8 mouse cellular contexts compared by ENCODE assay signal in genomic region chr4:147181141-147181685, GRCm38 (mm10). TPM values are rescaled to one million over a fixed set of nuclear protein-coding genes. Genes with fewer than 3 reads are reported as not detected.
DNase-seq lines count a peak whose midpoint lies in the region; ATAC-seq and TF ChIP-seq lines count a peak whose summit lies in the region.
"Not testable (repeated sequence)": the region's sequence is repeated elsewhere in the genome, so short reads cannot be mapped to it uniquely, and the experiment has no call there.

No protein-coding gene starts in this region.

- intact Hi-C loops in gastrocnemius, adult 2 months (cut with DNase I) = not testable (repeated sequence)

- not testable (repeated sequence) for TF ChIP-seq CTCF in gastrocnemius, adult 2 months (IDR thresholded peaks at IDR 0.05)

- not testable (repeated sequence) for H3K36me3 ChIP-seq in embryonic facial prominence, embryonic 15.5 days; heart, embryonic 12.5 days; hindbrain, embryonic 13.5 days; midbrain, embryonic 11.5 days (ENCODE audit: control insufficient read depth, insufficient read depth, low read length); neural tube, embryonic 13.5 days

- 0 out of 2 replicates have a peak, but pooled peaks have one; percentile 18 for ATAC-seq in embryonic facial prominence, embryonic 15.5 days (ENCODE audit: insufficient number of reproducible peaks, low FRiP score, low TSS enrichment, low read depth)
- ATAC-seq in heart, embryonic 12.5 days (ENCODE audit: insufficient number of reproducible peaks, low FRiP score) = 0 out of 2 replicates have a peak, but pooled peaks have one; percentile 26
- ATAC-seq in hindbrain, embryonic 13.5 days (ENCODE audit: low FRiP score) = 0 out of 2 replicates have a peak, but pooled peaks have one; percentile 43
- ATAC-seq in midbrain, embryonic 11.5 days (ENCODE audit: low FRiP score) = peak; percentile 36; the same call in 1 of the 2 replicates
- ATAC-seq in neural tube, embryonic 13.5 days (ENCODE audit: low read depth) = peak; percentile 36; the same call in 1 of the 2 replicates

- H3K4me3 ChIP-seq in embryonic facial prominence, embryonic 15.5 days (replicated peaks); gastrocnemius, adult 2 months; heart, embryonic 12.5 days; hindbrain, embryonic 13.5 days; midbrain, embryonic 11.5 days (ENCODE audit: low read depth, low read length); neural tube, embryonic 13.5 days: not testable (repeated sequence)

- not testable (repeated sequence) for H3K9ac ChIP-seq in embryonic facial prominence, embryonic 15.5 days; heart, embryonic 12.5 days; hindbrain, embryonic 13.5 days; midbrain, embryonic 11.5 days (ENCODE audit: low read length); neural tube, embryonic 13.5 days

- H3K27me3 ChIP-seq in embryonic facial prominence, embryonic 15.5 days; heart, embryonic 12.5 days (replicated peaks); hindbrain, embryonic 13.5 days; midbrain, embryonic 11.5 days (ENCODE audit: control insufficient read depth, insufficient read depth, low read length); neural tube, embryonic 13.5 days: not testable (repeated sequence)

- DNase-seq in gastrocnemius, adult 2 months = peak; percentile 15
- peak; percentile 4 for DNase-seq in kidney, postnatal 10 days
- DNase-seq in midbrain, embryonic 11.5 days (ENCODE audit: low spot score, missing footprints) = not testable (repeated sequence)
- DNase-seq in urinary bladder, adult 2 months (ENCODE audit: low spot score) = peak; percentile 19

- WGBS in embryonic facial prominence, embryonic 15.5 days = 95% methylated on average over 8 of the region's 8 CpGs
- 90% methylated on average over 8 of the region's 8 CpGs for WGBS in heart, embryonic 12.5 days
- WGBS in hindbrain, embryonic 13.5 days = 97% methylated on average over 8 of the region's 8 CpGs
- 95% methylated on average over 7 of the region's 8 CpGs for WGBS in midbrain, embryonic 11.5 days
- 93% methylated on average over 8 of the region's 8 CpGs for WGBS in neural tube, embryonic 13.5 days

- not testable (repeated sequence) for H3K27ac ChIP-seq in embryonic facial prominence, embryonic 15.5 days (replicated peaks); gastrocnemius, adult 2 months; heart, embryonic 12.5 days (ENCODE audit: poor library complexity, severe bottlenecking); hindbrain, embryonic 13.5 days; midbrain, embryonic 11.5 days (ENCODE audit: low read depth, low read length); neural tube, embryonic 13.5 days (replicated peaks)

- not testable (repeated sequence) for H3K9me3 ChIP-seq in embryonic facial prominence, embryonic 15.5 days (replicated peaks); heart, embryonic 12.5 days (replicated peaks); hindbrain, embryonic 13.5 days; midbrain, embryonic 11.5 days (ENCODE audit: control insufficient read depth, low read length); neural tube, embryonic 13.5 days

- not testable (repeated sequence) for H3K4me1 ChIP-seq in embryonic facial prominence, embryonic 15.5 days; heart, embryonic 12.5 days (replicated peaks); hindbrain, embryonic 13.5 days (replicated peaks); midbrain, embryonic 11.5 days (ENCODE audit: control insufficient read depth, insufficient read depth, low read length); neural tube, embryonic 13.5 days (replicated peaks)

- not testable (repeated sequence) for H3K4me2 ChIP-seq in embryonic facial prominence, embryonic 15.5 days (replicated peaks); heart, embryonic 12.5 days; hindbrain, embryonic 13.5 days; midbrain, embryonic 11.5 days; neural tube, embryonic 13.5 days

RNA-seq across cellular contexts. Expression of gene Zfp991, which starts 49.4 kb away (rescaled TPM):
- 4.4 and 4.9 TPM in 2 replicates for polyA plus RNA-seq in embryonic facial prominence, embryonic 15.5 days (2015; fragmentation: Nextera tagmentation; extraction: Ambion mirVana)
- 1 to 10 TPM; 1.0 to 1.4 TPM for total RNA-seq in gastrocnemius, adult 2 months (2021)
- polyA plus RNA-seq in heart, embryonic 12.5 days (2016; fragmentation: Nextera tagmentation; extraction: Ambion mirVana) = 6.9 and 7.8 TPM in 2 replicates
- 5.6 and 6.0 TPM in 2 replicates for polyA plus RNA-seq in hindbrain, embryonic 13.5 days (2015; fragmentation: Nextera tagmentation; extraction: Ambion mirVana)
- polyA plus RNA-seq in midbrain, embryonic 11.5 days (2014; fragmentation: Nextera tagmentation; extraction: Ambion mirVana) = 7.9 and 8.7 TPM in 2 replicates
- 6.0 and 6.4 TPM in 2 replicates for polyA plus RNA-seq in neural tube, embryonic 13.5 days (2015; fragmentation: Nextera tagmentation; extraction: Ambion mirVana)
- polyA plus RNA-seq in urinary bladder, adult 2 months (2012; rRNA removed) = 7.6 and 10.3 TPM in 2 replicates
